Mouse (Mus musculus) neural tube, embryonic 11.5 days (tissue): Measurements from ENCODE around the gene Tjp3. TPM values are rescaled to one million over a fixed set of nuclear protein-coding genes. Genes with fewer than 3 reads are reported as not detected.

ENCODE experiments used
- ATAC-seq: fragments of 200-750 bp; cut with Nextera tagmentation; 2 replicates; pipeline ENCODE4 v1.8.0; 2017; ENCODE audit warnings: moderate number of reproducible peaks, mild to moderate bottlenecking, moderate TSS enrichment, moderate library complexity; ENCODE audit not compliant: insufficient read depth, low FRiP score, low TSS enrichment
- DNase-seq: peaks from one replicate; pipeline ENCODE4 v3.0.0-alpha.2; 2015; ENCODE audit warnings: low spot score
- H3K27ac ChIP-seq: fragments of 300-500 bp; sonication (generic); 2 replicates; pipeline ENCODE4 v1.5.1; 2014; ENCODE audit warnings: low read depth, mild to moderate bottlenecking, low read length
- H3K27me3 ChIP-seq: fragments of 300-500 bp; sonication (generic); 2 replicates; pipeline ENCODE4 v1.6.1; 2014; ENCODE audit warnings: mild to moderate bottlenecking, low read length, mixed read lengths; ENCODE audit not compliant: control insufficient read depth, insufficient read depth
- H3K36me3 ChIP-seq: fragments of 300-500 bp; sonication (generic); 2 replicates; pipeline ENCODE4 v1.6.1; 2014; ENCODE audit warnings: mild to moderate bottlenecking, low read length, moderate library complexity, mixed read lengths; ENCODE audit not compliant: control insufficient read depth, insufficient read depth
- H3K4me1 ChIP-seq: fragments of 300-500 bp; sonication (generic); 2 replicates; pipeline ENCODE4 v1.6.1; 2014; ENCODE audit warnings: low read length, mixed read lengths; ENCODE audit not compliant: control insufficient read depth, insufficient read depth
- H3K4me2 ChIP-seq: fragments of 300-500 bp; sonication (generic); 2 replicates; pipeline ENCODE4 v1.6.1; 2014; ENCODE audit warnings: low read depth, mild to moderate bottlenecking, moderate library complexity
- H3K4me3 ChIP-seq: fragments of 300-500 bp; sonication (generic); 2 replicates; pipeline ENCODE4 v1.5.1; 2014; ENCODE audit warnings: low read depth, low read length
- H3K9ac ChIP-seq: fragments of 300-500 bp; sonication (generic); 2 replicates; pipeline ENCODE4 v1.6.1; 2014; ENCODE audit warnings: mild to moderate bottlenecking, low read length
- H3K9me3 ChIP-seq: fragments of 300-500 bp; sonication (generic); 2 replicates; pipeline ENCODE4 v1.6.1; 2016; ENCODE audit warnings: low read length; ENCODE audit not compliant: control insufficient read depth
- WGBS: fragments of 180-500 bp; shearing (Covaris S2); extraction: QIAGEN DNeasy Blood & Tissue Kit; methylation state at CpG from one replicate; pipeline ENCODE4 v1.1.7; 2014; 5-methylcytosine and 5-hydroxymethylcytosine counted together
- polyA plus RNA-seq: library from polyadenylated mRNA; unstranded; fragments of >200 nt; fragmentation: Nextera tagmentation; extraction: Ambion mirVana; gene quantifications from 2 replicates; pipeline ENCODE4 v1.2.1, GENCODE M21; 2014

Gene Tjp3
- polyA plus RNA-seq, 1 experiment from 2014 or later, result 2.5 TPM

- Histone ChIP-seq H3K27ac (no peak overlapping the region), H3K9ac (no peak overlapping the region), H3K4me1 (peaks cover 2% of the 10 kb centered on the region), H3K27me3 (peaks cover 40% of the 10 kb centered on the region), H3K36me3 (no peaks in the 10 kb centered on the region), H3K4me2 (no peak overlapping the region), H3K4me3 (no peak overlapping the region), H3K9me3 (no peaks in the 10 kb centered on the region)
- DNase-seq (peak; percentile 41), ATAC-seq (no peak)
- 30% methylated on average over 6 of the region's 6 CpGs for WGBS
Measured at GRCm38 (mm10) chr10:81288601-81289000, 2.8 kb downstream of the Tjp3 start.

GRCm38 (mm10) chr10:81287513-81288157, 3.7 kb downstream of the Tjp3 start:
- no peaks in the 10 kb centered on the region for H3K9me3 ChIP-seq
- 55% methylated on average over 8 of the region's 8 CpGs for WGBS
- no peak overlapping the region for H3K4me3 ChIP-seq
- H3K36me3 ChIP-seq, result no peaks in the 10 kb centered on the region
- no peak overlapping the region for H3K4me2 ChIP-seq
- H3K4me1 ChIP-seq, result no peaks in the 10 kb centered on the region; the same call in 1 of the 2 replicates
- DNase-seq, result peak; percentile 60
- peaks cover 49% of the 10 kb centered on the region for H3K27me3 ChIP-seq
- no peak overlapping the region for H3K27ac ChIP-seq
- H3K9ac ChIP-seq, result no peak overlapping the region
- no peak for ATAC-seq

GRCm38 (mm10) chr10:81286586-81286985, 4.8 kb downstream of the Tjp3 start:
- WGBS, result 44% methylated on average over 6 of the region's 6 CpGs
- ATAC-seq (no peak), DNase-seq (no peak)
- Histone ChIP-seq H3K4me1 (no peaks in the 10 kb centered on the region; the same call in 1 of the 2 replicates), H3K9ac (no peak overlapping the region), H3K4me3 (no peak overlapping the region), H3K36me3 (no peaks in the 10 kb centered on the region), H3K9me3 (no peaks in the 10 kb centered on the region), H3K27ac (no peak overlapping the region), H3K27me3 (peaks cover 49% of the 10 kb centered on the region), H3K4me2 (no peak overlapping the region)

DNA sequence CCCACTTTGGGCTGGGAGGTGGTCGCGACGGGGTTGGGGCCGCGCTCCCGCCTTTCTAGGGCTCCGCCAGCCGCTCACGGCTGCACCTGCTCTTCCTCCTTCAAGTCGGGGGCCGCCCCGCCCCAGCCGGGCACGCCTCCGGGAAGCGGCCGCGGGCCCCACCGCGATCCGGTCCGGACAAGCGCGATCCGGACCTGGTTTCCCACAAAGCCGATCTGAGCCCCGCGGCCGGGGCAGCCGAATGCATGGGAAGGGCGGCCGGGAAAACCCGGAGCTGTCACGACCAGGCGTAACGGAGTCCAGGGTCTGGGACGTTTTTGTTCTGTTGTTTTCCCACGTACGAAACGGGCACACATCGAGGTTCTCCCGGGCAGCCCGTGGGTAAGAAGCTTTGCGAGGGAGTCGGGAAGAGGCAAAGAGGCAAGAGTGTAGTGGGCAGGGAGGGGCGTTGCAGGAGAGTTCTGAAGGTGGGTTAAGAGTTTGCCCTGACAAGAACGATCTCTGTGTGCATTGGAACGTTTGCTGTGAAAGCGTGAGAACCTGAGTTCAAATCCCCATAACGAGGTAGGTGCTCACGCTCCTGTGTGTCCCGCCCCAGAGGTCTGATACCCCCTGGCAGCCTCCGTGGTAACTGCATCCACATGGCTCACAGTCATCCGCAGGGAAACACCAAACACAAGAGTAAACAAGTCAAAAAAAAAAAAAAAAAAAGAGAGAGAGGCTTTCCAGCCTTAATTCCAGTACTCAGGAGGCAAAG, 5.5 kb downstream of the Tjp3 start:
- Histone ChIP-seq H3K4me3 (peak overlapping the region; percentile 41), H3K27ac (no peak overlapping the region), H3K4me1 (no peaks in the 10 kb centered on the region; the same call in 1 of the 2 replicates), H3K9ac (peak overlapping the region; percentile 61), H3K9me3 (no peaks in the 10 kb centered on the region), H3K36me3 (no peaks in the 10 kb centered on the region), H3K4me2 (peak overlapping the region; percentile 69), H3K27me3 (peaks cover 43% of the 10 kb centered on the region)
- DNase-seq, result peak; percentile 93
- peak; percentile 80 for ATAC-seq
- WGBS, result 2% methylated on average over 54 of the region's 54 CpGs

DNA sequence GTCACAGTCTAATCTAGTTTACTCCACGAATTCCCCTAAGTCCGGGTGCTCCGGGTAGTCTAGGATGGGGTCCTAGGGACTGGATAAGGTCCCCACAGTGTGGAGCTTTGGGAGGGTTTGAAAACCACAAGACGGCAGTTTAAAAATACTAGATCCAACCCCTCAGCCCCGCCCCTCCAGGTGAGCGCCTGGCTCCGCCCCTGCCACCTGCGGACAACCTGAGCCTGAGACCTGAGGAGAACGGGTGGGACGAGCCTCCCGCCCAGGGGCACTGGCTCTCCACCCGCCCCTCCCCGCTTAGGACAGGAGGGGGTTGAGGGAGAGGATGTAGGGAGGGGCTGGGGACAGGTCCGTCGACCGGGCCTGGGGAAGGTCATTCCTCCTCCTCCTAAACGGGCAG, 6.7 kb downstream of the Tjp3 start:
- H3K4me1 ChIP-seq, result no peaks in the 10 kb centered on the region; the same call in 1 of the 2 replicates
- H3K27me3 ChIP-seq, result peaks cover 34% of the 10 kb centered on the region
- no peak overlapping the region for H3K27ac ChIP-seq
- no peaks in the 10 kb centered on the region for H3K36me3 ChIP-seq
- no peak overlapping the region; the same call in 1 of the 2 replicates for H3K4me3 ChIP-seq
- H3K9me3 ChIP-seq, result no peaks in the 10 kb centered on the region
- 10% methylated on average over 17 of the region's 17 CpGs for WGBS
- no peak overlapping the region for H3K4me2 ChIP-seq
- DNase-seq (no peak), ATAC-seq (no peak)
- H3K9ac ChIP-seq, result no peak overlapping the region

GRCm38 (mm10) chr10:81284189-81284588, 7.2 kb downstream of the Tjp3 start:
- WGBS, result 58% methylated on average over 6 of the region's 6 CpGs
- no peak for DNase-seq
- Histone ChIP-seq H3K27ac (no peak overlapping the region), H3K9me3 (no peaks in the 10 kb centered on the region), H3K36me3 (no peaks in the 10 kb centered on the region), H3K4me2 (no peak overlapping the region), H3K27me3 (peaks cover 32% of the 10 kb centered on the region), H3K4me3 (no peak overlapping the region), H3K4me1 (no peaks in the 10 kb centered on the region; the same call in 1 of the 2 replicates), H3K9ac (no peak overlapping the region; the same call in 1 of the 2 replicates)
- no peak for ATAC-seq

DNA sequence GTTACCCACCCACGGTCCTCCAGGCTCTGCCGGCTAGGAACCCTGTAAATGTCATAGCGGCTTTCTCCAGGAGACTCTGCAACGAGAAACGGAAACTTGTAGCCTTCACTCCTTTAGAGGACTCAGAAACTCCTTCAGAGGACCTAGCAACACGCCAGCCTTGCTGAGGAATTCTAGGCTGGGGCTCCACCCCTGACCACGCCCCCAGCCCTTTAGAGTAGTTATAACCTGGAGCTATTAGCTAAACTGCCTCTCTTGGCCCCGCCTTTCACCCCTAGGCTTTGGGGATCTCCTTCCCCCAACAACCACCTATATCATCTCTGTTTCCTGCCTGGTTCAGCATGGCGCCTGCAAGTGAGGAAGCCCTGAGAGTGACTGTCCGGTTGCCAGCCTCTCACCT, 11.9 kb downstream of the Tjp3 start:
- no peaks in the 10 kb centered on the region for H3K9me3 ChIP-seq
- no peaks in the 10 kb centered on the region for H3K36me3 ChIP-seq
- H3K4me1 ChIP-seq, result no peaks in the 10 kb centered on the region
- no peak overlapping the region for H3K4me2 ChIP-seq
- H3K27me3 ChIP-seq, result peaks cover 20% of the 10 kb centered on the region
- no peak for DNase-seq
- no peak for ATAC-seq
- no peak overlapping the region for H3K9ac ChIP-seq
- 40% methylated on average over 10 of the region's 10 CpGs for WGBS
- H3K4me3 ChIP-seq, result no peak overlapping the region
- H3K27ac ChIP-seq, result no peak overlapping the region

GRCm38 (mm10) chr10:81277676-81278075, 13.7 kb downstream of the Tjp3 start:
- Histone ChIP-seq H3K9ac (no peak overlapping the region), H3K27ac (no peak overlapping the region), H3K27me3 (0 out of 2 replicates have a peak, but pooled peaks cover 3% of the 10 kb centered on the region), H3K36me3 (no peaks in the 10 kb centered on the region; the same call in 1 of the 2 replicates), H3K4me3 (no peak overlapping the region), H3K4me2 (no peak overlapping the region), H3K4me1 (no peaks in the 10 kb centered on the region), H3K9me3 (no peaks in the 10 kb centered on the region)
- no peak for DNase-seq
- 70% methylated on average over 22 of the region's 22 CpGs for WGBS
- no peak for ATAC-seq
